Mouse (Mus musculus) cerebellum, adult 2 months (tissue): Measurements from ENCODE around the gene Spint1.

ENCODE experiments used
- CTCF ChIP-seq: fragments of 200-500 bp; IDR thresholded peaks from 2 replicates; pipeline ENCODE4 v1.5.1; 2011; ENCODE audit warnings: low read depth, mild to moderate bottlenecking, control low read depth, low read length, moderate library complexity, borderline replicate concordance; ENCODE audit not compliant: insufficient read depth
- POLR2A ChIP-seq: fragments of 200-500 bp; IDR thresholded peaks from 2 replicates; pipeline ENCODE4 v1.6.1; 2011; ENCODE audit warnings: low read length, control low read depth, borderline replicate concordance; ENCODE audit not compliant: insufficient read depth

DNA sequence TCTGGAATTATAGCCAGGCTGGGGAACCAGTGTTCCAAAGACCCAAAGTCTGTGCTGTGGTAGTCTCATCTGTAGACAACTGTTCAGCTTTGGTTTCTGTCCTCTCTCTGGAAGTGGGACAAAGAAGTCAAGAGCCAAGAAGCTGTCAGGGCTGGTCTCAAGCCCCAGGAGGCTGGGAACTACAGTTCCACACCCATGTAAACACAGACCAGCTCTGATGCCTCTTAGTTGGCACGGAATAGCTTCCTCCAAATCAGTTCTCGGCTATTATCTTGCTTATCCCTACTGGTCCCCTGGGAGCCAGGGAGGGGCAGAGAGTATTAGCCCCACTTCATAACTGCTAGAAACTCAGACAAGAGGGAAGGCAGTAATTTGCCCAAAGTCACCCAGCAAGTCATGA, 24.2 kb downstream of the Spint1 start:
- TF ChIP-seq POLR2A (no peak), CTCF (no peak)
